Mouse (Mus musculus) heart, embryonic 13.5 days (tissue): ENCODE results near the gene Ggps1. TPM values are rescaled to one million over a fixed set of nuclear protein-coding genes. Genes with fewer than 3 reads are reported as not detected.

Source experiments
- ATAC-seq: fragments of 200-750 bp; cut with Nextera tagmentation; 2 replicates; pipeline ENCODE4 v1.8.0; 2017; ENCODE audit warnings: moderate TSS enrichment; ENCODE audit not compliant: insufficient number of reproducible peaks, low FRiP score, low TSS enrichment; ENCODE audit errors: extremely low read depth
- H3K27ac ChIP-seq: fragments of 300-500 bp; sonication (generic); replicated peaks from 2 replicates; pipeline ENCODE4 v1.5.1; 2015; ENCODE audit warnings: moderate library complexity, mild to moderate bottlenecking, inconsistent platforms
- H3K27me3 ChIP-seq: fragments of 300-500 bp; sonication (generic); replicated peaks from 2 replicates; pipeline ENCODE4 v1.6.1; 2015; ENCODE audit warnings: mild to moderate bottlenecking, inconsistent platforms
- H3K36me3 ChIP-seq: fragments of 300-500 bp; sonication (generic); 2 replicates; pipeline ENCODE4 v1.6.1; 2015; ENCODE audit warnings: mild to moderate bottlenecking, inconsistent platforms
- H3K4me1 ChIP-seq: fragments of 300-500 bp; sonication (generic); 2 replicates; pipeline ENCODE4 v1.6.1; 2015; ENCODE audit warnings: inconsistent platforms
- H3K4me2 ChIP-seq: fragments of 300-500 bp; sonication (generic); 2 replicates; pipeline ENCODE4 v1.6.1; 2015; ENCODE audit warnings: inconsistent platforms, mild to moderate bottlenecking, moderate library complexity
- H3K4me3 ChIP-seq: fragments of 300-500 bp; sonication (generic); 2 replicates; pipeline ENCODE4 v1.5.1; 2015; ENCODE audit warnings: moderate library complexity, mild to moderate bottlenecking, inconsistent platforms
- H3K9ac ChIP-seq: fragments of 300-500 bp; sonication (generic); 2 replicates; pipeline ENCODE4 v1.6.1; 2015; ENCODE audit warnings: inconsistent platforms, mild to moderate bottlenecking, moderate library complexity
- H3K9me3 ChIP-seq: fragments of 300-500 bp; sonication (generic); 2 replicates; pipeline ENCODE4 v1.6.1; 2016; ENCODE audit warnings: inconsistent platforms
- WGBS: fragments of 180-500 bp; shearing (Covaris S2); methylation state at CpG from one replicate; pipeline ENCODE4 v1.1.7; 2015; ENCODE audit warnings: mixed read lengths; 5-methylcytosine and 5-hydroxymethylcytosine counted together
- polyA plus RNA-seq: library from polyadenylated mRNA; unstranded; fragments of >200 nt; fragmentation: Nextera tagmentation; extraction: Ambion mirVana; gene quantifications from 2 replicates; pipeline ENCODE4 v1.2.1, GENCODE M21; 2015

Ggps1 gene
- polyA plus RNA-seq, result 40.9 and 41.0 TPM in 2 replicates

DNA sequence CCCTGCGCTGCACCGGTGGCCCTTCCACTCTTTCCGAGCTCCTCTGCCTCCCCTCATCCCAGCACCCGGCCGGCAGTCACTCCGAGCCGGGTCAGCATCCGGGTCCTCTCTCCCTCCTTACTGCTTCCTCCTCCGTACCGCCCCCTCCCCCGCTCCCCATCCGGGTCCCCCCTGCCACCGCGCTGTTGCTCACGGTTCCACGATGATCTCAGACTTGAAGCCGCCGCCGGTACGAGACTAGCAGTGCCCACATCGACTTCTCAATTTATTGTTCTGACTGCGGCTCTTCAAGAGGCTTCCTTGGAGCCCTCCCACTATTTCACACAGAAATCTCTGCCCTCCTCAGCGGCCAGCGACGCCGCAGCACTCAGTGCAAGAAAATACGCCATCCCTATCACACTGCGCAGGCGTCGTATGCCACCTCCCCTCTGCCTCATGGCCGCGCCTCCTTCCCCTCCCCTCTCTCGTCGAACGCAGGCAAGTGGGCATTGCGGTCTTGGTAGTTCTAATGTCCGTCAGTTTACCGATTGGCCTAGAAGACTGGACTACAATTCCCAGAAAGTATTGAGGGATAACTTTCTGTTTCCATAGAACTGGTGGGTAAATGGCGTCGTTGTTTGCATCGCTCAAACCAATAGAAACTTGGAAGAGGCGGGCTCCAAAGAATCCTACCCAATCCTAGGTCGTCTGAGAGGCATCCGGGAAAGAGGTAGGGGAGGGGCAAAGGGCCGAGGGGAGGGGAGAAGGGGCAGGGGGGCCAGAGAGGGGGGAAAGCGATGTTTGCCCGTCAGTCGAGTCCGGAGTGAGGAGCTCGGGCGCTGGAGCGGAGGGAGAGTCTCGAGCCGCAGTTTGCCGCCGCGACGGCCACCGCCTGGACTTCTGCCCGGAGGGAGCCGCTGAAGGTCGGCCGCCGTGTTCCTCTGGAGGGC is at the start of gene Ggps1, which contains the start of gene Arid4b:
Gene Ggps1 (minus strand): TSS at position 476 of the 929 bp plus-strand sequence.
Gene Arid4b (plus strand): TSS at position 220 of the 929 bp plus-strand sequence.
- Histone ChIP-seq H3K4me2 (peak within 1 kb of the TSS; percentile 89), H3K36me3 (peaks cover 18% of the 10 kb centered on the region), H3K9me3 (no peaks in the 10 kb centered on the region), H3K4me3 (peak within 1 kb of the TSS; percentile 99), H3K27me3 (no peaks in the 10 kb centered on the region), H3K9ac (peak within 1 kb of the TSS; percentile 100), H3K27ac (peak within 1 kb of the TSS; percentile 98), H3K4me1 (peaks cover 45% of the 10 kb centered on the region)
- under 1% methylated on average over 63 of the region's 64 CpGs for WGBS
- ATAC-seq, result peak; percentile 95

DNA sequence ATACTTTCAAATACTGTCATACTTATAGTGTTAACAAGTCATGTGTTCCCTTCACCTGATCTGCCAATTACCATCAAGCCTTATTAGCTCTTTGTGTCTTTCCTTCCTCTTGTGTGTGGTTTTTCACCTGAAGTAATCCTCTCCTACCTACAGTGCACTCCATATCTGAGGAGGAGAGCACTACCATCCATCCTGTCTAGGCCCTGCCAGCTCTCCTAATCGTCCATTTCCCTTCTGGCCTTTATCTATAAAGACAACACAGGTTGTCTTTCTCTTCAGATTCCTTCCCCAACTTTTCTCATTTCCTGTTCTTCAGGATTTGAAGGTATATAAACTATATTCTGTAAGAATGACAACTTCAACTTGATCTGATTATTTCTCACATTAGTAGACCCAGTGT is 47.9 kb upstream of the Ggps1 start:
- Histone ChIP-seq H3K36me3 (no peaks in the 10 kb centered on the region), H3K27ac (no peak overlapping the region), H3K9me3 (no peaks in the 10 kb centered on the region), H3K4me3 (no peak overlapping the region), H3K4me1 (peaks cover 30% of the 10 kb centered on the region), H3K4me2 (no peak overlapping the region), H3K27me3 (no peaks in the 10 kb centered on the region), H3K9ac (no peak overlapping the region)
- WGBS, result 22% methylated on average over 1 of the region's 1 CpGs
- ATAC-seq, result no peak

DNA sequence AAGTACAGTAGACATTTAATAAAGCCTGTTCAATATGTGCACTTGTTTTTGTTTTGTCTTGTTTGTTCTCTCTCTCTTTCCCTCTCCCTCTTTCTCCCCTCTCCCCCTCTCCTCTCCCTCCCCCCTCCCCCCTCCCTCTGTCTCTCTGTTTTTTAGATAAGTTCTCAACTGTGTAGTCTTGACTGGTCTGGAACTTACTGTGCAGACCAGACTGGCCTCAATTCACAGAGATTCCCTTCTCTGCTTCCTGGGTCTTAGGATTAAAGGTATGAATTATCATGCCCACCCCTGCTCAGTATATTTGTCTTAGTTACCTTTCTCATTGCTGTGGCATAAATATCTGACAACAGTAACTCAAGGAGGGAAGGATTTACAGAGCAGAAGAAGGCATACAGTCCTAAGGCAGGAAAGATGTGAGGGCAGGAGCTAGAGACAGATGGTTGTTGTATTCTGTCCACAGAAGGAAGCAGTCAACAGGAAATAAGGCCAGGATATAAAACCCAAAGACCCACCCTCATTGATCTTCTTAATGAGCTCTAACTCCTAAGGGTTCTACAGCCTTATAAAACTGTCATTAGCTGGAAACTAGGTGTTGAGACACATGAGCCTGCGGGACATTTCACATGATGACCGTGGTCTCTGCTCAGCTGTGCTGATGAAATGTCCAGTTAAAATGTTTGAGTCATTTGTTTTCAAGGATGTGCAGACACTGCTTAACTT is 47.0 kb upstream of the Ggps1 start:
- 86% methylated on average over 2 of the region's 2 CpGs for WGBS
- Histone ChIP-seq H3K4me1 (peaks cover 28% of the 10 kb centered on the region), H3K27me3 (no peaks in the 10 kb centered on the region), H3K4me2 (no peak overlapping the region), H3K4me3 (no peak overlapping the region), H3K27ac (no peak overlapping the region), H3K9ac (no peak overlapping the region), H3K36me3 (no peaks in the 10 kb centered on the region), H3K9me3 (no peaks in the 10 kb centered on the region)
- ATAC-seq, result no peak

DNA sequence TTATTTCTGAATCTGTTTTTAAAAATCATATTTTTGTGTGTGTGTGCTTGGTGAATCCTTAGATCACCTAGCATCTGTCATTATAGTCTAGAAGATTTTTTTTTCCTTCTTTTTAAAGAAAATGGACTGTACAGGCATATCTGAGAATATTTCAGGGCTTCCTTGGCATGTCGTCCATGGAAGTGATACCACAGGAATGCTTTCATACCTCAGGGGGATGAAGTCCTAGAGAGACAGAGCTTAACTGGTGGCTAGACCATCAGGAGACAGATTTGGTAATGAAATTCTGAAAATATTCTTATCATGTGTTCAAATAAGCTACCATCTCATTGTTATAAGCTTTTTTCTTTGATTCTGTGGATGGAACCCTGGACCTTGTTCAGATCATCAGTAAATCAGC is 39.7 kb upstream of the Ggps1 start:
- Histone ChIP-seq H3K27me3 (no peaks in the 10 kb centered on the region), H3K4me3 (no peak overlapping the region), H3K4me1 (peaks cover 24% of the 10 kb centered on the region), H3K36me3 (no peaks in the 10 kb centered on the region), H3K27ac (no peak overlapping the region), H3K4me2 (no peak overlapping the region), H3K9ac (no peak overlapping the region), H3K9me3 (no peaks in the 10 kb centered on the region)
- WGBS, result 17% methylated on average over 1 of the region's 1 CpGs
- no peak for ATAC-seq

DNA sequence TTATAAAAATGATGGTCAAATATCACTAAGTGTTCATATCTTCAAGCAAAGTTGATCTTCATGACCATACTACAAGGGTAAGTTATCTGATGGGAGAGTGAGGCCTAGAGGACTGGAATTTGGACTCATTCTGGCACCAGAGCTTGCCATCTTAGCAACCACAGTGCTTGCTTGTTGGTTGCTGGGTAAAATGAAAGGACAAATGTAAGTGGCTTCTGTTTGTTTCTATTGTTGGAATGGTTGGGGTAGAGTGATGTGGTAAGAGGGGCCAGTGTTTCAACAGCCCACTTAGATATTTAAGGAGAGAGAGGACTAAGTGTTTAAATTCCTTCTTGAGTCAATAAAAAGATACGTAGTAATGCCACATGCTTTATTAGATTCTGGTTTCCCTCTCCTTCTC is 25.4 kb upstream of the Ggps1 start:
- 45% methylated on average over 1 of the region's 1 CpGs for WGBS
- peak overlapping the region; percentile 59 for H3K27ac ChIP-seq
- ATAC-seq, result no peak
- H3K4me1 ChIP-seq, result peaks cover 11% of the 10 kb centered on the region; the same call in 1 of the 2 replicates
- no peak overlapping the region for H3K4me3 ChIP-seq
- peaks cover 6% of the 10 kb centered on the region; the same call in 1 of the 2 replicates for H3K36me3 ChIP-seq
- no peaks in the 10 kb centered on the region for H3K9me3 ChIP-seq
- H3K4me2 ChIP-seq, result peak overlapping the region; percentile 21; the same call in 1 of the 2 replicates
- H3K9ac ChIP-seq, result no peak overlapping the region
- H3K27me3 ChIP-seq, result no peaks in the 10 kb centered on the region

DNA sequence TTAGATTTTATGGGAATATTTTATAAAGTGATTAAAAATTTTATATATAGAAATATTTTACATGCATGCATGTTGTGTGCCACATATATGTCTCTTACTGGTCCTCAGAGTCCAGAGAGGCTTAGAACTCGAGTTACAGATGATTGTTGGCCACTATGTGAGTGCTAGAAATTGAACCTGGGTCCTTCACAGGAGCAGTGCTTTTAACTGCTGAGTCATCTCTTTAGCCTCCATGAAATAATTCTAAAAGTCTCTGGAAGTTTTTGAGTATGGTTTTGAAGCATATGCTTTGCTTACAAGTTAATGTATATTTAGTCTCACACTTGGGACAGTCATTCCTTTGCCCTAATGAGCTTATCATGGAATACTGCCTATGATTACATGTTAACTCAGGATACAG is 12.0 kb upstream of the Ggps1 start:
- 75% methylated on average over 1 of the region's 1 CpGs for WGBS

DNA sequence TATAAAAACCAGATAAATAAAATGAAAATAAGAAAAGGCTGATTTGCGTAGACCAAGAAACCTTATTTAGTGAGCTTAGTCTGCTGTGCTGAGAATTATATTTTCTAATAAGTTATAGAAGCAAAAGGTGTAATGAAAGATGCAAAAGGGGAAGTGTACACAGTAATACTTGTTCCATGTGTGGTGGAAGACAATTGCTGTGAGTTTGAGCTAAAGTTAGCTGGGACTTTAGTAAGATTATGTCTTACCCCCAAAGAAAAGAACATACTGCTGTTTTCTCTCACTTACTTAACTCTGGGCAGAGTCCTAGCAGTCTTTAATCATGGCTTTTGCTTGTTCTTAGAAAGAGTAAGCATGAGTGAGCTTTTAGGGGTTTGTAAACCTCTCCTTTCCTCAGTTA is 11.1 kb upstream of the Ggps1 start:
- no peak for ATAC-seq
- 94% methylated on average over 1 of the region's 1 CpGs for WGBS
- H3K36me3 ChIP-seq, result no peaks in the 10 kb centered on the region
- H3K9me3 ChIP-seq, result no peaks in the 10 kb centered on the region
- H3K9ac ChIP-seq, result no peak overlapping the region
- H3K4me1 ChIP-seq, result 0 out of 2 replicates have a peak, but pooled peaks cover 7% of the 10 kb centered on the region
- H3K4me2 ChIP-seq, result no peak overlapping the region
- no peak overlapping the region for H3K27ac ChIP-seq
- H3K27me3 ChIP-seq, result no peaks in the 10 kb centered on the region
- H3K4me3 ChIP-seq, result no peak overlapping the region

More for the DNA sequence above, 12.0 kb upstream of the Ggps1 start:
- Histone ChIP-seq H3K27me3 (no peaks in the 10 kb centered on the region), H3K9me3 (no peaks in the 10 kb centered on the region), H3K27ac (no peak overlapping the region), H3K4me3 (no peak overlapping the region), H3K4me2 (no peak overlapping the region), H3K4me1 (peaks cover 10% of the 10 kb centered on the region), H3K9ac (no peak overlapping the region), H3K36me3 (no peaks in the 10 kb centered on the region)
- ATAC-seq, result no peak

GRCm38 (mm10) chr13:14069291-14069690 is 6.0 kb upstream of the Ggps1 start:
- H3K4me2 ChIP-seq, result no peak overlapping the region
- WGBS, result 80% methylated on average over 1 of the region's 1 CpGs
- no peak for ATAC-seq
- no peak overlapping the region for H3K9ac ChIP-seq
- no peak overlapping the region for H3K4me3 ChIP-seq
- H3K4me1 ChIP-seq, result peaks cover 28% of the 10 kb centered on the region
- no peaks in the 10 kb centered on the region for H3K9me3 ChIP-seq
- peaks cover 14% of the 10 kb centered on the region for H3K36me3 ChIP-seq
- no peak overlapping the region for H3K27ac ChIP-seq
- H3K27me3 ChIP-seq, result no peaks in the 10 kb centered on the region

DNA sequence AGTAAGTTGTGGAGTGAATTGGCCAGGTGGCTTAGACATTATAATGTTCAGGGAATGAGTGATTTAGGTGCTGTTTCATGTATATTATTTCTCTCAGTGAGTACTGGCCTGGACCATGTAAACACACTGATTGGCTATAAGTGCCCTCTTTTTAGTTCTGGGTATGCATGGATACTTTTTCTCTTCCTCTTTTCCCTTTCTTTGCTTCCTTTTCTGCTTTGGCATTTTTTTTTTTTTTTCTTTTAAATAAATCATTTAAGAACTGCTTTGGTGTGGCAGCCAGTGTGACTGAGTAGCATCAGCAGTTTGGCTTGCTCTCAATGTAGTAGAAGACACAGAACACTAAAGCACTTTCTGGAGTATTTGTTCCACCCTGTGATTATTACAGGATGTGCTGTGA is 4.7 kb upstream of the Ggps1 start:
- no peaks in the 10 kb centered on the region for H3K27me3 ChIP-seq
- H3K4me2 ChIP-seq, result no peak overlapping the region; the same call in 1 of the 2 replicates
- H3K9ac ChIP-seq, result no peak overlapping the region
- peaks cover 14% of the 10 kb centered on the region for H3K36me3 ChIP-seq
- H3K4me3 ChIP-seq, result no peak overlapping the region
- ATAC-seq, result no peak
- H3K27ac ChIP-seq, result no peak overlapping the region
- H3K9me3 ChIP-seq, result no peaks in the 10 kb centered on the region
- peaks cover 27% of the 10 kb centered on the region for H3K4me1 ChIP-seq

- 69% methylated on average over 1 of the region's 1 CpGs for WGBS
- peaks cover 41% of the 10 kb centered on the region for H3K4me1 ChIP-seq
- no peaks in the 10 kb centered on the region for H3K27me3 ChIP-seq
- ATAC-seq, result no peak
- H3K4me3 ChIP-seq, result no peak overlapping the region; the same call in 1 of the 2 replicates
- no peak overlapping the region for H3K9ac ChIP-seq
- no peaks in the 10 kb centered on the region for H3K9me3 ChIP-seq
- peak overlapping the region; percentile 27; the same call in 1 of the 2 replicates for H3K4me2 ChIP-seq
- peaks cover 14% of the 10 kb centered on the region for H3K36me3 ChIP-seq
- H3K27ac ChIP-seq, result no peak overlapping the region
Measured at GRCm38 (mm10) chr13:14065701-14066100, 2.4 kb upstream of the Ggps1 start.

- H3K4me3 ChIP-seq, result peak overlapping the region; percentile 99
- H3K27me3 ChIP-seq, result no peaks in the 10 kb centered on the region
- peak overlapping the region; percentile 77 for H3K4me2 ChIP-seq
- H3K9me3 ChIP-seq, result no peaks in the 10 kb centered on the region
- no peak for ATAC-seq
- peak overlapping the region; percentile 98 for H3K27ac ChIP-seq
- H3K4me1 ChIP-seq, result peaks cover 45% of the 10 kb centered on the region
- 19% methylated on average over 9 of the region's 9 CpGs for WGBS
- peak overlapping the region; percentile 100 for H3K9ac ChIP-seq
- H3K36me3 ChIP-seq, result peaks cover 17% of the 10 kb centered on the region
Measured at GRCm38 (mm10) chr13:14065028-14065380, 1.7 kb upstream of the Ggps1 start.
